Mouse (Mus musculus) kidney, postnatal 0 days (tissue): Measurements from ENCODE around the gene Gtf2f1. TPM values are rescaled to one million over a fixed set of nuclear protein-coding genes. Genes with fewer than 3 reads are reported as not detected.

Experiments
- ATAC-seq: fragments of 200-750 bp; cut with Nextera tagmentation; replicated peaks from 2 replicates; pipeline ENCODE4 v1.8.0; 2017; ENCODE audit warnings: low read depth, moderate number of reproducible peaks, moderate TSS enrichment, moderate library complexity; ENCODE audit not compliant: low FRiP score
- DNase-seq: peaks from one replicate; pipeline ENCODE4 v3.0.0-alpha.2; 2016; ENCODE audit warnings: low spot score
- H3K27ac ChIP-seq: fragments of 300-500 bp; sonication (generic); 2 replicates; pipeline ENCODE4 v1.5.1; 2014; ENCODE audit warnings: mild to moderate bottlenecking
- H3K27me3 ChIP-seq: fragments of 300-500 bp; sonication (generic); 2 replicates; pipeline ENCODE4 v1.6.1; 2014; ENCODE audit warnings: low read length, mixed read lengths; ENCODE audit not compliant: insufficient read depth
- H3K36me3 ChIP-seq: fragments of 300-500 bp; sonication (generic); 2 replicates; pipeline ENCODE4 v1.6.1; 2014; ENCODE audit warnings: low read length, mixed read lengths; ENCODE audit not compliant: insufficient read depth
- H3K4me1 ChIP-seq: fragments of 300-500 bp; sonication (generic); replicated peaks from 2 replicates; pipeline ENCODE4 v1.6.1; 2014; ENCODE audit warnings: antibody characterized with exemption, low read length, mixed read lengths; ENCODE audit not compliant: insufficient read depth
- H3K4me2 ChIP-seq: fragments of 300-500 bp; sonication (generic); 2 replicates; pipeline ENCODE4 v1.6.1; 2014; ENCODE audit warnings: mild to moderate bottlenecking, low read length, moderate library complexity, mixed read lengths
- H3K4me3 ChIP-seq: fragments of 300-500 bp; sonication (generic); replicated peaks from 2 replicates; pipeline ENCODE4 v1.5.1; 2014; ENCODE audit warnings: low read depth, low read length
- H3K9ac ChIP-seq: fragments of 300-500 bp; sonication (generic); 2 replicates; pipeline ENCODE4 v1.6.1; 2014; ENCODE audit warnings: low read depth, low read length
- H3K9me3 ChIP-seq: fragments of 300-500 bp; sonication (generic); replicated peaks from 2 replicates; pipeline ENCODE4 v1.6.1; 2016; ENCODE audit warnings: low read length, inconsistent platforms, mixed read lengths
- CTCF ChIP-seq: IDR thresholded peaks from 2 replicates; pipeline ENCODE4 v1.5.1; 2016; ENCODE audit warnings: antibody characterized with exemption, low read depth, mild to moderate bottlenecking, moderate library complexity
- WGBS: fragments of 180-500 bp; shearing (Covaris S2); extraction: QIAGEN DNeasy Blood & Tissue Kit; methylation state at CpG from one replicate; pipeline ENCODE4 v1.1.7; 2014; 5-methylcytosine and 5-hydroxymethylcytosine counted together
- polyA plus RNA-seq: library from polyadenylated mRNA; unstranded; fragments of >200 nt; fragmentation: Nextera tagmentation; extraction: Ambion mirVana; gene quantifications from 2 replicates; pipeline ENCODE4 v1.2.1, GENCODE M21; 2015

The Gtf2f1 gene
- polyA plus RNA-seq, 1 experiment from 2014 or later = 46.7 TPM

- DNase-seq = peak; percentile 100
- peak overlapping the region; percentile 22 for H3K4me3 ChIP-seq
- no peaks in the 10 kb centered on the region for H3K27me3 ChIP-seq
- H3K4me1 ChIP-seq = peaks cover 13% of the 10 kb centered on the region; the same call in 1 of the 2 replicates
- H3K9ac ChIP-seq = peak overlapping the region; percentile 49; the same call in 1 of the 2 replicates
- ATAC-seq = peak; percentile 98
- TF ChIP-seq CTCF = peak; percentile 16; the same call in 1 of the 2 replicates
- peaks cover 14% of the 10 kb centered on the region; the same call in 1 of the 2 replicates for H3K36me3 ChIP-seq
- H3K4me2 ChIP-seq = peak overlapping the region; percentile 46
- under 1% methylated on average over 38 of the region's 38 CpGs for WGBS
- peak overlapping the region; percentile 76 for H3K27ac ChIP-seq
- H3K9me3 ChIP-seq = no peaks in the 10 kb centered on the region
Observed at GRCm38 (mm10) chr17:57031661-57032420, 20.8 kb upstream of the Gtf2f1 start.

GRCm38 (mm10) chr17:57030931-57031660 lies 20.0 kb upstream of the Gtf2f1 start, which contains the start of gene Khsrp:
TSS of gene Khsrp (minus strand) at chr17:57031522.
- no peak for TF ChIP-seq CTCF
- Histone ChIP-seq H3K4me1 (peaks cover 13% of the 10 kb centered on the region; the same call in 1 of the 2 replicates), H3K4me3 (peak within 1 kb of the TSS; percentile 92), H3K36me3 (peaks cover 20% of the 10 kb centered on the region; the same call in 1 of the 2 replicates), H3K27me3 (no peaks in the 10 kb centered on the region), H3K27ac (peak within 1 kb of the TSS; percentile 93), H3K9me3 (no peaks in the 10 kb centered on the region), H3K4me2 (peak within 1 kb of the TSS; percentile 89), H3K9ac (peak within 1 kb of the TSS; percentile 99)
- ATAC-seq = no peak
- under 1% methylated on average over 81 of the region's 99 CpGs for WGBS
- no peak for DNase-seq

- ATAC-seq (no peak), DNase-seq (no peak)
- H3K9me3 ChIP-seq = no peaks in the 10 kb centered on the region
- no peak overlapping the region for H3K27ac ChIP-seq
- no peak for TF ChIP-seq CTCF
- H3K4me1 ChIP-seq = peaks cover 13% of the 10 kb centered on the region; the same call in 1 of the 2 replicates
- peak overlapping the region; percentile 92 for H3K4me3 ChIP-seq
- peaks cover 32% of the 10 kb centered on the region for H3K36me3 ChIP-seq
- H3K27me3 ChIP-seq = no peaks in the 10 kb centered on the region
- peak overlapping the region; percentile 99 for H3K9ac ChIP-seq
- peak overlapping the region; percentile 89 for H3K4me2 ChIP-seq
- 17% methylated on average over 8 of the region's 8 CpGs for WGBS
Observed at GRCm38 (mm10) chr17:57029691-57030090, 18.6 kb upstream of the Gtf2f1 start.

DNA sequence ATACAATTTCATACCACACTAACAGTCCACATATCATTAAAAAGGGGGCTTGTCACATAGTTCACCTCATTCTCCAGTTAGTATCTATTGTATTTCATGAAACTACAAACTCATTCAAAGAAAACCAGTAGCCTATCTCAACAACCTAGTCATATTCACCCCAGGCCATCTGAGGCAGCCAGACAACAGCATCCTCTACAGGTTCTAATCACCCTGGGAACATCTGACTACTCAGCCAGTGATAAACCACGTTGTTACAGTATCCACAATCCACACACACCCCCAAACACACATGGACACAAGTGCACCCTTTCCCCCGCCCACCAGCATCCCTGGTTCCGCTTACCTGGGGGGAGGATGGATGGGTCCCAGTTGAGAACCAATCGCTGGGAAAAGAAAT lies 16.4 kb upstream of the Gtf2f1 start:
- WGBS = 89% methylated on average over 4 of the region's 4 CpGs
- no peak overlapping the region for H3K9ac ChIP-seq
- no peak for TF ChIP-seq CTCF
- no peak overlapping the region for H3K4me3 ChIP-seq
- H3K36me3 ChIP-seq = peaks cover 54% of the 10 kb centered on the region
- H3K27ac ChIP-seq = no peak overlapping the region
- H3K4me2 ChIP-seq = no peak overlapping the region
- no peaks in the 10 kb centered on the region for H3K27me3 ChIP-seq
- DNase-seq (no peak), ATAC-seq (no peak)
- H3K4me1 ChIP-seq = peaks cover 12% of the 10 kb centered on the region; the same call in 1 of the 2 replicates
- no peaks in the 10 kb centered on the region for H3K9me3 ChIP-seq

GRCm38 (mm10) chr17:57020960-57021359 lies 9.9 kb upstream of the Gtf2f1 start:
- 92% methylated on average over 5 of the region's 5 CpGs for WGBS
- Histone ChIP-seq H3K4me2 (no peak overlapping the region), H3K9me3 (no peaks in the 10 kb centered on the region), H3K4me1 (no peaks in the 10 kb centered on the region), H3K4me3 (no peak overlapping the region), H3K9ac (no peak overlapping the region), H3K27ac (no peak overlapping the region), H3K36me3 (peaks cover 52% of the 10 kb centered on the region), H3K27me3 (no peaks in the 10 kb centered on the region)
- DNase-seq = no peak
- ATAC-seq = no peak
- no peak for TF ChIP-seq CTCF

- H3K36me3 ChIP-seq = peaks cover 40% of the 10 kb centered on the region
- ATAC-seq = no peak; the same call in 1 of the 2 replicates
- TF ChIP-seq CTCF = no peak
Observed at GRCm38 (mm10) chr17:57019693-57020092, 8.6 kb upstream of the Gtf2f1 start.

More at GRCm38 (mm10) chr17:57019693-57020092, 8.6 kb upstream of the Gtf2f1 start:
- Histone ChIP-seq H3K4me3 (no peak overlapping the region), H3K9me3 (no peaks in the 10 kb centered on the region), H3K27ac (no peak overlapping the region), H3K27me3 (no peaks in the 10 kb centered on the region), H3K9ac (no peak overlapping the region), H3K4me2 (no peak overlapping the region), H3K4me1 (no peaks in the 10 kb centered on the region)
- no peak for DNase-seq
- WGBS = 79% methylated on average over 2 of the region's 2 CpGs
